Mouse (Mus musculus) forebrain, embryonic 10.5 days (tissue): Measurements from ENCODE around the gene Gm4724. TPM values are rescaled to one million over a fixed set of nuclear protein-coding genes. Genes with fewer than 3 reads are reported as not detected.
"Not testable (repeated sequence)": the region's sequence is repeated elsewhere in the genome, so short reads cannot be mapped to it uniquely, and the experiment has no call there.

Experiments
- DNase-seq: peaks from one replicate; pipeline ENCODE4 v3.0.0-alpha.2; 2017; ENCODE audit warnings: low spot score; ENCODE audit errors: extremely low spot score
- H3K27ac ChIP-seq: fragments of 300-500 bp; sonication (generic); 2 replicates; pipeline ENCODE4 v1.5.1; 2016; ENCODE audit warnings: mild to moderate bottlenecking
- H3K27me3 ChIP-seq: fragments of 300-500 bp; sonication (generic); 2 replicates; pipeline ENCODE4 v1.6.1; 2016; ENCODE audit warnings: mild to moderate bottlenecking; ENCODE audit not compliant: poor library complexity, severe bottlenecking
- H3K36me3 ChIP-seq: fragments of 300-500 bp; sonication (generic); replicated peaks from 2 replicates; pipeline ENCODE4 v1.6.1; 2016; ENCODE audit warnings: mild to moderate bottlenecking, moderate library complexity
- H3K4me1 ChIP-seq: fragments of 300-500 bp; sonication (generic); 2 replicates; pipeline ENCODE4 v1.6.1; 2016
- H3K4me3 ChIP-seq: fragments of 300-500 bp; sonication (generic); 2 replicates; pipeline ENCODE4 v1.5.1; 2016; ENCODE audit warnings: mild to moderate bottlenecking, moderate library complexity
- H3K9me3 ChIP-seq: fragments of 300-500 bp; sonication (generic); 2 replicates; pipeline ENCODE4 v1.6.1; 2016; ENCODE audit warnings: mild to moderate bottlenecking, moderate library complexity
- WGBS: fragments of 180-500 bp; shearing (Covaris S2); methylation state at CpG from one replicate; pipeline ENCODE4 v1.1.7; 2016; 5-methylcytosine and 5-hydroxymethylcytosine counted together
- polyA plus RNA-seq: library from polyadenylated mRNA; unstranded; fragments of >200 nt; fragmentation: Nextera tagmentation; extraction: Ambion mirVana; gene quantifications from 2 replicates; pipeline ENCODE4 v1.2.1, GENCODE M21; 2016

Gm4724 gene
- 23.3 and 24.8 TPM in 2 replicates for polyA plus RNA-seq

GRCm38 (mm10) chr2:175435707-175436106, at the start of gene Gm4724:
Gene Gm4724 (minus strand): TSS chr2:175435807.
- not testable (repeated sequence) for DNase-seq, H3K27me3 ChIP-seq, H3K9me3 ChIP-seq, H3K4me3 ChIP-seq, H3K36me3 ChIP-seq, H3K27ac ChIP-seq, H3K4me1 ChIP-seq
- no CpG with 5 or more reads among the region's 4 CpGs for WGBS

- H3K4me1 ChIP-seq, H3K9me3 ChIP-seq, H3K27ac ChIP-seq, DNase-seq, H3K4me3 ChIP-seq, H3K27me3 ChIP-seq, H3K36me3 ChIP-seq: not testable (repeated sequence)
- WGBS: no CpG with 5 or more reads among the region's 6 CpGs
These were observed 34.1 kb upstream of the Gm4724 start, which contains the start of gene Zfp965 for GRCm38 (mm10) chr2:175469685-175470084. Gene Zfp965 (plus strand): TSS chr2:175469985.

Other genes starting within 250 kb of the Gm4724 start
- 3.3 and 7.2 TPM in 2 replicates for gene Gm14391, start 228.9 kb downstream of the Gm4724 start, polyA plus RNA-seq
- gene Gm14440, start 160.7 kb downstream of the Gm4724 start, polyA plus RNA-seq: 5.1 TPM in 1 of 2 replicates, not detected in the other
- 21.5 and 24.5 TPM in 2 replicates for gene Gm4631, start 97.6 kb downstream of the Gm4724 start, polyA plus RNA-seq
- gene Zfp968, start 63.4 kb downstream of the Gm4724 start, polyA plus RNA-seq: 6.3 and 7.4 TPM in 2 replicates
- gene Zfp965, start 34.2 kb upstream of the Gm4724 start, polyA plus RNA-seq: 1.5 and 8.6 TPM in 2 replicates
- not detected in 2 replicates for gene Gm11007, start 208.2 kb upstream of the Gm4724 start, polyA plus RNA-seq